Mouse (Mus musculus): ENCODE data around the gene Cep57. TPM values are rescaled to one million over a fixed set of nuclear protein-coding genes. Genes with fewer than 3 reads are reported as not detected.

The Cep57 gene
- polyA plus RNA-seq, 1 experiment: 24.3 TPM

GRCm38 (mm10) chr9:13781985-13782384 lies 44.9 kb downstream of the Cep57 start:
- no peak for TF ChIP-seq POLR2A (IDR thresholded peaks at IDR 0.05; ENCODE audit: borderline replicate concordance, insufficient read depth, low read length)
- no peak for TF ChIP-seq CTCF (IDR thresholded peaks at IDR 0.05; ENCODE audit: borderline replicate concordance, insufficient read depth, low read depth, low read length)
- no peaks in the 10 kb centered on the region for H3K4me1 ChIP-seq (ENCODE audit: control insufficient read depth, insufficient read depth, low read length)
- H3K27ac ChIP-seq (ENCODE audit: insufficient read depth, low read length): no peak overlapping the region
- H3K27me3 ChIP-seq (ENCODE audit: control insufficient read depth, insufficient read depth, low read length): no peaks in the 10 kb centered on the region
- no peak for DNase-seq
- WGBS: 96% methylated on average over 1 of the region's 1 CpGs
- no peak overlapping the region for H3K4me3 ChIP-seq (replicated peaks; ENCODE audit: insufficient read depth, low read depth, low read length)

DNA sequence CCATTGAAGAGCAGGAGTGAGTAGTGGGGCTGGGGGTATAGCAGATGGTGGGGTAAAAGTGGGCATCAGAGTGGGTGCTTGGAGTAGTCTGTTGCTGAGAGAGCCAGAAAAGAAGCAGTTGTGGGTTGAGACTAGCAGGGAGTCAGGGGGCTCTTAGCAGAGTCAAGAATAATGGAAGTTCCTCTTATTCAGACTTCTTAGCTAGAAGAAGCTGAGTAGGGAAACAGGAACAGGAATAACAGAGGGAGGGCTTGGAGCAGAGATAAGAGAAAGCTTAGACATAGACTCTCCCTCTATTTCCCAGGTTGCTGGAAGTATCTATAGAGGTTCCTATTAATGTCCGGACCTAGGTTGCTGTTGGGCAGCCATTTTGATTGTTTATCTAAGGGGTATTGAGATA lies 52.2 kb downstream of the Cep57 start:
- no peak for DNase-seq
- Histone ChIP-seq H3K27ac (ENCODE audit: insufficient read depth, low read length) (no peak overlapping the region), H3K4me1 (ENCODE audit: control insufficient read depth, insufficient read depth, low read length) (no peaks in the 10 kb centered on the region; the same call in 1 of the 2 replicates), H3K27me3 (ENCODE audit: control insufficient read depth, insufficient read depth, low read length) (no peaks in the 10 kb centered on the region), H3K4me3 (replicated peaks; ENCODE audit: insufficient read depth, low read depth, low read length) (no peak overlapping the region)
- TF ChIP-seq CTCF (IDR thresholded peaks at IDR 0.05; ENCODE audit: borderline replicate concordance, insufficient read depth, low read depth, low read length) (no peak), POLR2A (IDR thresholded peaks at IDR 0.05; ENCODE audit: borderline replicate concordance, insufficient read depth, low read length) (no peak)
- WGBS: 95% methylated on average over 1 of the region's 1 CpGs

GRCm38 (mm10) chr9:13766570-13766969 lies 60.3 kb downstream of the Cep57 start:
- Histone ChIP-seq H3K27me3 (ENCODE audit: control insufficient read depth, insufficient read depth, low read length) (no peaks in the 10 kb centered on the region), H3K27ac (ENCODE audit: insufficient read depth, low read length) (no peak overlapping the region), H3K4me3 (replicated peaks; ENCODE audit: insufficient read depth, low read depth, low read length) (no peak overlapping the region), H3K4me1 (ENCODE audit: control insufficient read depth, insufficient read depth, low read length) (no peaks in the 10 kb centered on the region; the same call in 1 of the 2 replicates)
- no peak for TF ChIP-seq CTCF (IDR thresholded peaks at IDR 0.05; ENCODE audit: borderline replicate concordance, insufficient read depth, low read depth, low read length)
- 0 out of 2 replicates have a peak, but pooled peaks have one; percentile 22 for TF ChIP-seq POLR2A (IDR thresholded peaks at IDR 0.05; ENCODE audit: borderline replicate concordance, insufficient read depth, low read length)
- WGBS: 62% methylated on average over 7 of the region's 7 CpGs
- peak in 1 of 2 experiments; percentile 21 for DNase-seq

DNA sequence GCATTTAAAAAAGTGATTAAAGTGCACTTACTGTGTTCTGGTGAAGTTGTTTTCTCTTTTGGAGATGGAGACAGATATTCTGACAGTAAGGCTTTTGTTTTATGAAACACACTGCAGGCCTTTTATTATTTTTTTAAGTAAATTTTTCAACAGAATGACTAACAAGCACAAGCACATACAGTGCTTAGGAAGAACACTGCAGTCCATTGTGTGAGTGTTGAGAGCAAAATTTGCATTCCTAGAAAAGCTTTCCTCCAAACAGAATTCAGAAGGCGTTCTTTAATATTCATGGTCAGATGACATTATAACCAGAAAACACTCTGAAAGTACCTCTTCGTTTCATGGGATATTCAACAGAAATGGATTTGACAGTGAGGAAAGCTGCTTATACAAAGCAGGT lies 61.3 kb downstream of the Cep57 start:
- Histone ChIP-seq H3K27me3 (ENCODE audit: control insufficient read depth, insufficient read depth, low read length) (no peaks in the 10 kb centered on the region), H3K4me3 (replicated peaks; ENCODE audit: insufficient read depth, low read depth, low read length) (no peak overlapping the region), H3K4me1 (ENCODE audit: control insufficient read depth, insufficient read depth, low read length) (no peaks in the 10 kb centered on the region; the same call in 1 of the 2 replicates), H3K27ac (ENCODE audit: insufficient read depth, low read length) (peak overlapping the region; percentile 47; the same call in 1 of the 2 replicates)
- DNase-seq: no peak
- WGBS: 81% methylated on average over 2 of the region's 2 CpGs
- no peak for TF ChIP-seq POLR2A (IDR thresholded peaks at IDR 0.05; ENCODE audit: borderline replicate concordance, insufficient read depth, low read length)
- no peak for TF ChIP-seq CTCF (IDR thresholded peaks at IDR 0.05; ENCODE audit: borderline replicate concordance, insufficient read depth, low read depth, low read length)

DNA sequence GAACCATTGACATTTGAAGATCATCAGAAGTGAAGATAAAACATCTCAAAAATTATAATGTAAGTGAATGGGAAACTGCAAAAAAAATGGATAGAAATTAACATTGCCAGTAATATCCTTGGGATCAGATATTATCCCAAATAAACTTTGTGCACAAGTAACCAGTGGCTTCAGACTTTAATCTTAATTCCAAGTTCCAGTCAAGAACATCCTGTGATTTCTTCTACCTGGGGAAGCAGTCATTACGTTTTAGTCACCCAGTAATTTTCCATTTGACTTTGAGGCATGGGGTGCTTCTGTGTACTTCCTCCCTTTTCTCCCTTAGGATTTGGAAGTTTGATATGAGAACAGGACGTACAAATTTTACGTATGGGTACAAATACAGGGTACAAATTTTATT lies 66.5 kb downstream of the Cep57 start:
- H3K4me3 ChIP-seq (replicated peaks; ENCODE audit: insufficient read depth, low read depth, low read length): no peak overlapping the region
- TF ChIP-seq POLR2A (IDR thresholded peaks at IDR 0.05; ENCODE audit: borderline replicate concordance, insufficient read depth, low read length) (no peak), CTCF (IDR thresholded peaks at IDR 0.05; ENCODE audit: borderline replicate concordance, insufficient read depth, low read depth, low read length) (no peak)
- H3K4me1 ChIP-seq (ENCODE audit: control insufficient read depth, insufficient read depth, low read length): no peaks in the 10 kb centered on the region
- H3K27ac ChIP-seq (ENCODE audit: insufficient read depth, low read length): no peak overlapping the region
- no peaks in the 10 kb centered on the region for H3K27me3 ChIP-seq (ENCODE audit: control insufficient read depth, insufficient read depth, low read length)
- no peak for DNase-seq
- WGBS: 89% methylated on average over 3 of the region's 3 CpGs

Other genes starting within 250 kb of the Cep57 start
- 44.1 and 44.3 TPM in 2 replicates for gene Mtmr2, start 78.7 kb downstream of the Cep57 start, polyA plus RNA-seq (2012; rRNA removed)
- 21.8 and 22.9 TPM in 2 replicates for gene Fam76b, start 609 bp upstream of the Cep57 start, polyA plus RNA-seq (2012; rRNA removed)

Measured in cerebellum, adult 2 months (tissue).